Mouse (Mus musculus): ENCODE measurements around the gene Flnc.

Gene Flnc

DNA sequence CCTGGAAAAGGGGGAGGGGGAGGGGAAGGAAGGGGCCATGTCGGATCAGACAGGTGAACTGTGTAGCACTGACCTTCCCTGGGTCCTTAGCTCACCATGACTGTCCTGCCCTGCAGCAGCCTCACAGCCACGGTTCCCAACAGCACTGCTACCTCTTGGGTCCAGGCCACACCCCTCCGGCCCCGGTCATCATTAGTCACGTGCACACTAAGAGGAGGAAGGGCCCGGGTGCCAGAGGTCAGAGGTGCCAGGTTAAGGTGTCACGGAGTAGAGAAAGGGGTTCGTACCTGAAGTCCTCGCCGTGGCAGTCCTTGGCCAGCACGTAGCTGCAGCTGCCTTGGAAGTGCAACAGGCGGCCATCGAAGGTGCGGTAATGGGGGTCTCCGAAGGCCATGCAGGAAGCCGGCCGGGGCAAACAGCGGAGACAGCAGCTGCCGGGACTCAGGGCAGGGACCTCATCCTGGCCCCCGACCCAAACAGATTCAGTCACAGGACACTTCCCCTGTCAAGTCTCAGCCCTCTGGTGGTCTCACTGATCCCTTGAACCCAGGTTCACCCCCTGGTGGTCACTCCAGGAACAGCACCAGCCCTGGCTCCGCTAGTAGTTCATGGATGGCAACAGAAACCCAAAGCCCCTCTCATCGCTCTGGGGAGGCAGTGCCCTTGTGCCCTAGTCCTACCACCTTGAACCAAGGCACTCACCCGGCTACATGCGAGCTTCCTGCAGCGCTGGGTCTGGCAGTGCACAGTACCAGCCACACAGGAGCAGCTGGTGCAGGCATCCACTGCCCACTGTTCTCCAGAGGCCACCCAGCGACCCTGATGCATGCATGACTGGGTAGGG, 51.9 kb downstream of the Flnc start:
- peak; percentile 38 for DNase-seq (ENCODE audit: low read depth)

DNA sequence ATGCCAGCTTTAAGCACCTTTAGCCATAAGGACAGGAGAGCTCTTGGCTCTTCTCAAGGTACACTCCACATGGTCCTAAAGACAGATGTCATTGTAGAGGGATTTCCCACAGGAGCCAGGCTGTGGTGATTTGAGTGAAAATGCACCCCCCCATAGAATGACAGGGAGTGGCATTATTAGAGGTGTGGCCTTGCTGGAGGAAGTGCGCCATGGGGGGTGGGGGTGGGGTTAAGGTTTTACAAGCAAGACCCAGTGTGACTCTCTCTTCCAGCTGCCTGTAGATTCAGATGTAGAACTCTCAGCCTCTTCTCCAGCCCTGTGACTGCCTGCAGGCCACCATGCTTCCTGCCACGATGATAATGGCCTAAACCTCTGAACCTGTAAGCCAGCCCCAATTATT, 52.9 kb downstream of the Flnc start:
- DNase-seq (ENCODE audit: low read depth): no peak

DNA sequence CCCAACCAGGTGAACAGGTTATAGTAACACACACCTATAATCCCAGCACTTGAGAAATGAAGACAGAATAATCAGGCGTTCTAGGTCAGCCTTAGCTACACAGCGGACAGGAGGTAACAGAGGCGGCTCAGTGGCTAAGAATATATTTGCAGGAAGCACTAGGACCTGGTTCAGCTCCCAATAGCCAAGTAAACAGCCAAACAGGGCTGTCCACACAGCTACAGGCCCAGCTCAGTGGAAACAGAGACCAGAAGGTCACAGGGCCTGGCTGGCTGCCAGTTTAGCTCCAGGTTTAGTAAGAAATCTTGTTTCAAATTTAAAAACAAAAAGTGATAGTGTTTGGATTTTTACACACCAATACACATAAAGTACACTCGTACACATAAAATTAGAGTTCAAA, 61.0 kb downstream of the Flnc start:
- no peak for DNase-seq (ENCODE audit: low read depth)

DNA sequence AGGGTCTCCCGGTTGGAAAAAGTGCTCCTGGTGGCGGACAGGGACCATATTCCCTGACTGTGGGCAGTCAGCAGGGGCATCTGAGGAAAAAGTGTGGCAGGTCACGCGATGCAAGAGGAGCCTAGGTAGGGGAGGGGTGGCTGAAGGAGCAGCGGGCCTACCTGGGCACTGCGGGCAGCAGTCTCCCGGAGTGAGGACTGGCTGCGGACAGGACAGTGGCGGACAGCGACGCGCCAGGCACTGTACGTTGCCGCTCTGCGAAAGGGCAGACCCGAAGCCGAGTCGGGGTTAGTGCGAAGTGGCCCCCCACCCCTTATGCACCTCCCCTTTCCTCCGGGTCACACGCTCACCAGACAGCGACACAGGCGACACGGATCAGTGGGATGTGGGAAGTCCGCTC, 63.2 kb downstream of the Flnc start:
- no peak for DNase-seq (ENCODE audit: low read depth)

DNA sequence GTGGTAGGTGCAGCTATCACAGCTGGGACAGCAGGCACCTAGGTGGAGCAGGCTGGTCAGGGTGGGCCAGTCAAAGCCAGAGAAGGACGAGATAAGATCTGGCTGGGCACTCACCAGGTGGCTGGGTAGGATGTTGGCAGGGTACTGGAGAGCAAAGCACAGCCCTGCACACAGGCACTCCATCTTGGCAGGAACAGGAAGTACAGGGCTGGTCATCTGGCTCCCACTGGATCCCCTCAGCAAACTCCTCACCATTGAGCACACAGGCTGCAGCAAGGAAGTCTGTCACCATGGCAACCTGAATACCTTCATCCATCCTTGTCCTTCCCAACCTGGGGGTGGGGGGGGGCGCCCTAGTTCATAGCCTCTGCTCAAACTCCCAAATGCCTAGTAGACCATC, 64.7 kb downstream of the Flnc start:
- no peak for DNase-seq (ENCODE audit: low read depth)

DNA sequence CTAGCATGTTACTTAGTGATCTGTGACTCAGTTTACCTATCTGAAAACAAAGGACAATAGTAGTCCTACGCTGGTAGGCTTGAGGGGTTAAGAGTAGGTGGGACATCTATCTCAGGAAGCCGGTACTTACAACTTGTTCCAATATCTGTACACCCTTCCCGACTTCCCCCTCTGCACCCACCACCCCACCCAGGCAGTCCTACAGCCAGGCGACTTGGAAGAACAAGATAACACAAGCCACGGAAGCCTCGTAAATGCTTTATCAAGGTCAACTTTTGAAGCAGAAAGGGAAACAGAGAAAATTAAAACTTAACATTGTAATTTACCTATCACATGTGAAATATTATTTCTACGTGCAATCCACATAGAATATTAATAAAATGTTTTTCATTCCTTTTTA, 67.1 kb downstream of the Flnc start:
- no peak for DNase-seq (ENCODE audit: low read depth)

DNA sequence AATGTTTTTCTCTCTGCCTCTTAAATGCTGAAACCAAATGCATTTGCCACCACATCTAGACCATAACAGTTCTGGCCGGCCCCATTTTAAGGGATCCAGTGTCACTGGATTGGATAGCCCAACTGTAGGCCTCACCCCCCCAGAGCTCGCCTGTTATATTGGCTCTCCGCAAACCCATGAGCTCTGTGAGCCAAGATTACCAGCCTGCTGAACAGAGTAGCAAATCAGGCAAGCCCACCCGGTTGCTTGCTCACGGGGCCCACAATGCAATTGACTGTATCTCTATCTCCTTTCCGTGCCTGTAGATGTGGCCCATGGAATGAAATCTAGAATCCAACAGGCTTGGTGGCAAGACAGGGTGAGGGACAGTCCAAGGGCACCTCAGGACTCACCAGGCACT, 67.8 kb downstream of the Flnc start:
- DNase-seq (ENCODE audit: low read depth): no peak

DNA sequence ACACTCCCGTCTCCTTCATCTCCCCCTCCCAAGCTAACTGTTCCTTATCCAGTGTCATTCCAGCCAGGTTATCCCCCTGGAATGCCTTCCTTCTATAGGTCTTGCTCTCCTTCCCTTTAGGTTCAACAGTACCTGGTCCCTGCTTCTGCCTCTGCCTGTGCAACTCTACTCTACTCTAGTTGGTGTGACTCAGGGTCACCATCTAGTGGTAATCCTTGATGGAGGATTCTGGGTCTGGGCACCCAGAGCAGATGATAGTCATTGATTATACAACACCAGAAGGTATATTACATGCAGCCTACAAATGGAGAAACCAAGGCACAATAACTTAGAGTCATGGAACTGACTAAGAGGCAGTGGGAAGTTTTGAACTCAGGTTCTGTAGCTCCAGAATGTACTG, 68.5 kb downstream of the Flnc start:
- no peak for DNase-seq (ENCODE audit: low read depth)

DNA sequence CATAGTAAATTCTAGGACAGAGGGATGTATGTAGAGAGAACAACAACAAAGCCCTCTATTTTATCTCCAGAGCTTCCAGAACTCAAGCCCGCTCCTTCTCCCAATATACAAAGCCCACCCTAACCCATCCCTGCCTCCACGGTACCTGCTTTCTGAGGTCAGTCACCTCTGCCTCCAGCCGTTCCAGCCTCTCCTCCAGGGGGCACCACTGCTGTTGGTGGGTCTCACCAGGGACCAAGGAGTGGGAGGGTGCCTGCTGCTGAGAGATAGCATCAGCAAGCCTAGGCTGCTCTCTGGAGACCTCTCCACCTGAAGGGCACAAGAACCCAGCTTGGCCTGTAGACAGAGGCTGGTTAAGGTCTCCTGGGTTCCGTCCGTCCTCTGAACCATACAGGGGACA, 72.4 kb downstream of the Flnc start:
- DNase-seq (ENCODE audit: low read depth): no peak

DNA sequence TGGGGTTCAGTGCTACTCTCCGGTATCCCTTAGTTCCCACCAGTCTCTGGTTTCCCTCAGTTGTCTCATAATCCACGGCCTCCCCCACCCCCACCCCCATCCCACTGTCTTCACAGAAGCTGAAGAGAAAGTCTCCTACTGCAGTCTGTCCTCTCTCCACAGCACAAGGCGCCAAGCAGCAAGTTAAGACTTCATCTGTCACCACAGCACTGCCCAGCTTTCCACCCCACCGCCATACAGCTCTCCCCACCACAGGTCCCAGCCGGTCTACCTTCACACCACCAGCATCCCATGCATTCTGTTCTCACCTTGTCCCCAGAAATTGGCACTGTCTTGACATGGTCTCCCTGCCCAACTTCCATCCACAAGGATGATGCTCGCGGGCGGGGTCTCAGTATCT, 73.8 kb downstream of the Flnc start:
- no peak for DNase-seq (ENCODE audit: low read depth)

DNA sequence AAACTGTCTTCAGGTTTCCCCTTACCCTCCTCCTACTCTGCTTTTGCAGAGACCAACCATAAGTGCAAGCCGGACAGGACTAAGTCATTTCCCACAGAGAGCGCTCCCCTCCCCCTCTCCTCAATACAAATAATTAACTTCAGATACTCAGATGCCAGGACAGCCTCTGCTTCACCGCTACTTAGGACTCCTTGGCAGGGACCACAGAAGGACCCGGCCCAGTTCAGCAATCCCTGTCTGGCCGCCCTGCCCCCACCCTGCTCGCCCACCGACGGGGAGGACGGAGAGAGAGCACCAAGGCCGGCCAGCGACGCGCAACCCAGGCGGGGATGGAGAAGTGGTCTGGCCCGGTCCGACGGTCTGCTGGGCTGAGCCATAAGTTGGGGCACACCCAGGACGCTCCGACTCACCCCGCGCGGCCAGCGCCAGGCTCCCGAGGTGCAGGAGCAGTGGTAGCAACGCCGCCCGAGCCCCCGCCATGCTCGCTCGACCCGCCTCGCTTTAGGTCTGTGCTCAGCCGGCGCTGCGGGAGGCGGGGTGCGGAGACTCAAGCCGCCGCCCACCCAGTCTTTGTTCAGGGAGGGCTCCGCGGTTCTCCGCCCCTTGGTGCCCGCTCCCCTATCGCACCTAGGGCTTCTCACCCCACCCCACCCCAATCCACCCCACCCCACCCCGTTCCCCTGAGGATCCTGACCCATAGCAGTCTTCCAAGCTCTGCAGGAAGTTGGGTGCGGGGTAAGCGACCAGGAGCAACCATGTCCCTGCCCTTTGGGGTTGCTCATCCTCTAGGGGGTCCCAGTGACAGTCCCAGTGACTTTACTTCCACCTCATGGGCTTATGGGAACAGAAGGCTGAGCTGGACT, 74.6 kb downstream of the Flnc start, which contains the start of gene Kcp:
Gene Kcp (minus strand): TSS at position 506 of the 863 bp plus-strand sequence.
- no peak for DNase-seq (ENCODE audit: low read depth)

DNA sequence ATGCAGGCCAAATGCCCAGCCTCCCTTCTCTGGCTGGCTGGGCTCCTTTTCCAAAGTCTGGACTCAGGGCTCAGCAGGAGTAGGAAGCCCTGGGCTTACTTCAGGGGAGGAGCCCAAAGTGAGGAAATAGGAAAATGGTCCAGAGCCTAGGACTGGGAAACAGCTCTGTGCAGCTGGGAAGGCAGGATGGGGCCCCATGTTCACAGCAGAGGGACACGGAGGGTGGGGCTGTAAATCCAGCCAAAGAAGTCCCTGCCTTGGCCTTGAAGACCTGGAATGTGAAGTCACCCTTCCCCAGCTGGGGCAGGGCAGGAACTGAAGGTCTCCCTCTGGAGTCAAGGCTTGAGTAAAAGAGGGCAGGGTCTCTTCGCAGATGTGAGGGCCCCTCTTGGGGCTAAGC, 76.0 kb downstream of the Flnc start:
- no peak for DNase-seq (ENCODE audit: low read depth)
